Mouse (Mus musculus) urinary bladder, postnatal 14 days (tissue): ENCODE results near the gene Ccr7.
A peak's percentile ranks its signal among the peaks of the same experiment; 100 is the strongest.

ENCODE experiments used
- DNase-seq: peaks from one replicate; pipeline ENCODE4 v3.0.0; 2021; ENCODE audit warnings: low spot score

Ccr7 gene

DNA sequence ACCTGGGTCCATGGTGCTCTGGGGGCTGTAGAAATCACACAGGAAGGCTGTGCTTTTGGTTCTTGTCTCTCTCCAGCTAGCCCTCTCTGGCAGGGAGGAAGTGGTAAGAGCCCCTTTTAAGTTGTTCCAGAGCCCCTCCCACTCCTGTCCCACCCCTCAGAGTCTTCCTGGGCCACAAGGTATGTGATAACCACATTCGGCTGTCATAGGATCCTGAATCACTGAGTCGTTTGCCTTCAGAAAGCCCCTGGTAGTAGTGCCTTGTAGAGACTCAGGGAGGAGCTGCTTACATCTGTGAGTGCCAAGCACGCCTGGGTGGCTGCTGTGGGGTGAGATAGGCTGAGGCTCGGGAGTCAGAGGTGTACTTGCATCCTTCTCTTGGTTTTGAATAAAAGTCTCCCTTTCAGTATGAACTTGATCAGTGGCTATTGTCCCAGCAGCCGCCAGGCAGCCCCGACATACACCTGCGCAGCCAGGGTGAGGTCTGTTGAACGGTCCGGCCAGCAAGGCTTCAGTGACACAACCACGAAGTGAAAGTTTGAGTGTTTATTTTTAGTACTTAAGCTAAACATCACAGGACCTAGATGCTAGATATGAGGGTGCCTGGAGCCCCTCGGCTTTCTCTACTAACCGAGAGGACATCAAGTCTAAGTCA, at the start of gene Ccr7:
TSS of gene Ccr7 (minus strand) at position 91 of the 655 bp plus-strand sequence.
- DNase-seq = no peak

GRCm38 (mm10) chr11:99189154-99189582, 34.3 kb upstream of the Ccr7 start:
- DNase-seq = peak; percentile 65

DNA sequence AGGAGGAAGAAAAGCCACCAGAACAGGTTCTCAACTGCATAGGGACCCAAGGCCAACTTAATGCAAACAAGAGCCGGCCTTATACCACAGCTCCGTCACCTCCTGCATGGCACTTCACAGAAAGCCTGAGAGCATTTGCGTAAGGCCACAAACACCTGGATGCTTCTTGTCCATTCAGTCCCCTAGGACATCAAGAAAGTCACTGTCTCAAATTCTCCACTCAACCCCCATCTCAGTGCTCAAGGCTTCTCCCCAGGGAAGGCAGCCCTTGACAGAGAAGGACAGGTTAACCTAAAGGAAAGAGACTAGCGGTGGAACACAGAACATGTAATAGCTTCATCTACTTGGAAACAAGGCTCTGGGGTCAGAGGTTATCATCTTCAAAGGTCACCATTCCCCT, 32.5 kb upstream of the Ccr7 start:
- DNase-seq = no peak

- DNase-seq = no peak
These were observed 32.0 kb upstream of the Ccr7 start for GRCm38 (mm10) chr11:99186836-99187235.

GRCm38 (mm10) chr11:99182575-99182974, 27.7 kb upstream of the Ccr7 start:
- no peak for DNase-seq

DNA sequence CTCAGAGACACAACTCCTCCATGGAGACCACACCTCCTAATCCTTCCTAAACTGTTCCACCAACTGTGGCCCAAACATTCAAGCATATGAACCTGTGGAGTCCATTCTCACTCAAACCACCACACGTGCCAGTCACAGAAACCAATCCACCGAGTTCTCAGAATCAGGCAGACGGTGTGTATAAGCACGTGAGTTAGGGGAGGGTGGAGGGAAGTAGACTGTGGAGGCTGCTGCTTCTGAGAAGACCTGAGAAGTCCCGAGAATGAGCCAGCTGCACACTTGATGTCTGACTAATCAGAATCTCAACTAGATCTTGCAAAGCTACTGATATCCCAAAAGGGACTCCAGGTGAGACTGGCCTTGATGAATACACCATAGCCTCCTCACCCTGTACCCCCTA, 25.2 kb upstream of the Ccr7 start:
- DNase-seq = no peak

- no peak for DNase-seq
These were observed 23.0 kb upstream of the Ccr7 start for GRCm38 (mm10) chr11:99177925-99178198.

GRCm38 (mm10) chr11:99177054-99177924, 22.4 kb upstream of the Ccr7 start:
- no peak for DNase-seq

- no peak for DNase-seq
These were observed 17.1 kb upstream of the Ccr7 start for GRCm38 (mm10) chr11:99172002-99172401.

- DNase-seq = no peak
These were observed 16.6 kb upstream of the Ccr7 start for GRCm38 (mm10) chr11:99171442-99171841.

DNA sequence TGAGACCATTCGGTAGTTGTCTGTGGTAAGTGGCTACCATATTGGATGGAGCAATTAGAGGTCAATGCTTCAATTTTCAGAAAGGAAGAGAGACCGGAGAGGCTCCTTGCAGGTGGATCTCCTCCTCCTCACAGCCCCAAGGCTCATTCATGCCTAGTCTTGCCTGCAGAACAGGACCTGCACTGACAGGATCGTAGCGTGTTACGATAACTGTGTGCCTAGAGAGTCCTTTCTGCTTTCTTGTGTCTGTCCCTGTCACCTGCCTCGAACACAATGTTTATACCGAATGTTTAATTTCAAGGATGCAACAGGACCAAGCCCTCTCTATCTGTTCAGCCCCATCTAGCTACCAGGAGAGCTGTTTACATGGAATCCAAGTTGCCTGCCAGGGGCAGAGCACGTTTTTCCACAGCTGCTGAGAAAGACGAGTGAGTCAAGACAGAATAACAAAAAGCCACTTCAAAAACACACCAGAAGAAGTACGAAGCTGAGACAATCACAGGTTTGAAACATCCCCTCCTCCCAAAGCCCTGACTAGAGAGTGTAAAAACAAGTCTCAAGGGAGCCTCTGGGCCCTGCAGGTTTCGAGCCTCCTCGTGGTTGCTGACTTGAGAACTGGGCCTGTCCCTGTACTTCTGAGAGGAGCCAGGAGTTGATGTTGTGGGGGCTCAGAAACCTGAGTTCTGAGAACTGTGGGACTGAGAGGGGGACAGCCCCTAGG, 15.8 kb upstream of the Ccr7 start:
- peak; percentile 29 for DNase-seq

- DNase-seq = no peak
These were observed 15.1 kb upstream of the Ccr7 start for GRCm38 (mm10) chr11:99170005-99170404.

DNA sequence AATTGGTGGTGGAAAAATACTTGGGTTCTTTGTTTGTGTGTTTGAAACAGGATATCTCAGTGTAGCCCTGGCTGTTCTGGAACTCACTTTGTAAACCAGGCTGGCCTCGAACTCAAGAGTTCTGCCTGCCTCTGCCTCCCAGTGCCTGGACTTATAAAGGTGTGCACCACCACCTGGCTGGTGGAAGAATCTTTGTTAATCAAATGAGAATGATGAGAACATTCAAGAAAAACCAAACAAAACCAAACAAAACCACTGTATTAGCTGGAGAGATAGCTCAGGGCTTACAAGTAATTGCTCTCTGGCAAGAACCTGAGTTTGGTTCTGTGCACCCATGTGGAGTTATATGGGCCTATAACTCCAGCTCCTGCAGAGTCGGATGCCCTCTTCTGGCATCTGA, 14.6 kb upstream of the Ccr7 start:
- DNase-seq = no peak

- DNase-seq = no peak
These were observed 13.2 kb upstream of the Ccr7 start for GRCm38 (mm10) chr11:99168030-99168474.

DNA sequence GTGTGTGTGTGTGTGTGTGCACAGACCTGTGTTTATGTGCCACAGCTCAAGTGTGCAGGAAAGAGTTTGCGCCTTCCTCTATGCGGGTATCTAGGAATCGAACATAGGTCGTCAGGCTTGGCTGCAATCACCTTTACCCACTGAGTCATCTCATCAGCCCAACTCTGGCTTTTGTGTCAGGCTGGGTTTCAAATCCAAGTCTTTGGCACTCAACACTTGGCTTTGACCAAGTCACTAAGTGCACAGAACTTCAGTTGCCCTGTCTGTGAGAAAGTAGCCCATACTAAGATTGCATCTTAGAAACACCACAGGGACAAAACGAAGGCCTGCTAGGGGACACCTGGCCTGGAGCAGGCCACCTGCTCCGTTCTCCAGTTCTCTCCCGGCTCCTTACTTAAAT, 12.7 kb upstream of the Ccr7 start:
- no peak for DNase-seq

GRCm38 (mm10) chr11:99166241-99166640, 11.4 kb upstream of the Ccr7 start:
- no peak for DNase-seq

- DNase-seq = no peak
These were observed 10.3 kb upstream of the Ccr7 start for GRCm38 (mm10) chr11:99165031-99165752.

GRCm38 (mm10) chr11:99162972-99163686, 8.3 kb upstream of the Ccr7 start:
- no peak for DNase-seq

- no peak for DNase-seq
These were observed 6.8 kb upstream of the Ccr7 start for GRCm38 (mm10) chr11:99161648-99162047.

DNA sequence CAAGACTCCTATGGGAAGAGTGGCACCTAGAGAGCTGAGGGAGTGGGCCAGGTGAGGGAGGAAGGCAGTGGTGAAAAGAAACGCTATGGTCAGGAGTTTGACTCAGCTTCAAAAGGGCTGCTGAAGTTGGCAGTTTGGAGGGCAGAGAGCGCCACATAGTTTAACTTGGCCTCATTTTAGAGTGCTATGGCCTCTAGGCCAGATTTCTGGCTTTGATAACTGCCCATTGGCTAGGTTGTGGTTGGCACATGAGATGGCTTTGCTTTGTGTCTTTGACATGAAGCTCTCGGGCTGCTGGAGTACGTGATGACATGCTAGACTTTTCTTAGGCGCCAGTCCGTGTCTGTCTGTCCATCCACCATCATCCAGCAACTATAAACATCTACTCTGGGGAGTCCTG, 5.4 kb upstream of the Ccr7 start:
- no peak for DNase-seq

DNA sequence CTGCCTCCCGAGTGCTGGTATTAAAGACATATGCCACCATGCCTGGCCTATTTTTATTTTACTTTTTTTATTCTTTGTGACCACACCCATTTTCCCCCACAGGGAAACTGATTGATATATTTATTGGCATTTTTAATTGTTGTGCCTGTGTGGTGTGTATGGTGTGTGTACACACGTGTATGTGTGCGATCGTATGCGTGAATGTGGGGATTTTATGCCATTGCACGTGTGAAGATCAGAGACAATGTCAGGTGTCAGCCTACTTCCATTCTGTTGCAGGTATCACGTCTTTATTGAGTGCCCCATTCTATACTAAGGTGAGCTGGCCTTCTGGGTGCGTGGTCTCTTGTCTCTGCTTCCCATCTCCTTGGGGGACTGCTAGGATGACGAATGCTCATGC, 940 bp upstream of the Ccr7 start:
- no peak for DNase-seq
